Mouse (Mus musculus) intestine, embryonic 16.5 days (tissue): Measurements from ENCODE around the gene Scgb2b17. TPM values are rescaled to one million over a fixed set of nuclear protein-coding genes. Genes with fewer than 3 reads are reported as not detected.
"Not testable (repeated sequence)": the region's sequence is repeated elsewhere in the genome, so short reads cannot be mapped to it uniquely, and the experiment has no call there.

Experiments
- ATAC-seq: fragments of 200-750 bp; cut with Nextera tagmentation; 2 replicates; pipeline ENCODE4 v1.8.0; 2017; ENCODE audit warnings: moderate TSS enrichment, moderate library complexity
- H3K27ac ChIP-seq: fragments of 300-500 bp; sonication (generic); 2 replicates; pipeline ENCODE4 v1.5.1; 2014; ENCODE audit warnings: mild to moderate bottlenecking, low read length
- H3K27me3 ChIP-seq: fragments of 300-500 bp; sonication (generic); replicated peaks from 2 replicates; pipeline ENCODE4 v1.6.1; 2014; ENCODE audit warnings: low read length, control low read depth, mixed read lengths; ENCODE audit not compliant: control insufficient read depth, insufficient read depth
- H3K36me3 ChIP-seq: fragments of 300-500 bp; sonication (generic); 2 replicates; pipeline ENCODE4 v1.6.1; 2014; ENCODE audit warnings: low read length, control low read depth; ENCODE audit not compliant: control insufficient read depth, insufficient read depth
- H3K4me1 ChIP-seq: fragments of 300-500 bp; sonication (generic); 2 replicates; pipeline ENCODE4 v1.6.1; 2014; ENCODE audit warnings: low read length, control low read depth, mixed read lengths; ENCODE audit not compliant: control insufficient read depth, insufficient read depth
- H3K4me2 ChIP-seq: fragments of 300-500 bp; sonication (generic); 2 replicates; pipeline ENCODE4 v1.6.1; 2014; ENCODE audit warnings: low read depth, low read length, control low read depth
- H3K4me3 ChIP-seq: fragments of 300-500 bp; sonication (generic); 2 replicates; pipeline ENCODE4 v1.5.1; 2014; ENCODE audit warnings: mild to moderate bottlenecking, low read length
- H3K9ac ChIP-seq: fragments of 300-500 bp; sonication (generic); 2 replicates; pipeline ENCODE4 v1.6.1; 2014; ENCODE audit warnings: low read depth, low read length
- H3K9me3 ChIP-seq: fragments of 300-500 bp; sonication (generic); 2 replicates; pipeline ENCODE4 v1.6.1; 2016; ENCODE audit warnings: low read length, control low read depth; ENCODE audit not compliant: control insufficient read depth
- polyA plus RNA-seq: library from polyadenylated mRNA; unstranded; fragments of >200 nt; fragmentation: Nextera tagmentation; extraction: Ambion mirVana; gene quantifications from 2 replicates; pipeline ENCODE4 v1.2.1, GENCODE M21; 2015

The Scgb2b17 gene
- not detected in 2 replicates for polyA plus RNA-seq

DNA sequence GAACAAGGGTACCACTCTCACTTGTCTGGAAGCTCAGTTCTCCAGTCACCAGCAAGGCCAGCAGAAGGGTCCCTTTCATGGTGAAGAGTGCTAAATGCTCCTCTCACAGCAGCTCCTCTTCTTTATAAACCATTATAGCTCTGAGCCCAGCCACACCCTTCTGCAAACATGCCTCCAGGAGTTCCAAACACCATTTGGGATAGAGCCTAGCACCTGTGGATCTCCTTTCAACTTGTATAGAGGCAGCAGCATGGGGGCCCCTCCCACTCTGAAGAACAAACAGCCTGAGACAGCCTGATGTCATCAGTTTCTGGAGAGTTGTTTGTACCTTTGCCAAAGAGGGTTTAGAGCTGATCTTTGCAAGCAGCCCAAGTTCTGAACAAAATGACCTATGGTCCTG is at the start of gene Scgb2b17:
Gene Scgb2b17 (minus strand): TSS at position 101 of the 400 bp plus-strand sequence.
- not testable (repeated sequence) for ATAC-seq, H3K27ac ChIP-seq, H3K27me3 ChIP-seq, H3K9ac ChIP-seq, H3K4me1 ChIP-seq, H3K4me3 ChIP-seq, H3K9me3 ChIP-seq, H3K4me2 ChIP-seq, H3K36me3 ChIP-seq

DNA sequence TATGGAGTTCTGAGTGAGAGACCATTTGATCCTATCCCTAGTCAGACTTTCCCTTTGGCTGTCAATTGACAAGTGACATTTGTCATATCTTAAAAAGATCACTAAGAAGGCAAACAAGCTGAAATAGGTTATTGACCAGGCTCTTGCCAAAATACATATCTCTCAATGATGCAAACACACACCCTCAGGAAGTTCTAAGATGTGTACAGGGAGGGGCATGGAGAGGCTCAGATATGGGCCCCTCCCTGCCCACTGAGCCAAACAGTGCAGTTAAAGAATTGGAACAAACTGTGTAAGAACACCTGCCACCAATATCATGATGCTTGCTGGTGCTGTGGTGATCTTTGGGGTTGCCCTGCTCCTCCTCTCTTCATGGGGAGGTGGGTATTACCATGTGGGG is 6.8 kb upstream of the Scgb2b17 start, which contains the start of gene Scgb1b17:
Gene Scgb1b17 (plus strand): TSS at position 301 of the 400 bp plus-strand sequence.
- not testable (repeated sequence) for H3K36me3 ChIP-seq, H3K4me2 ChIP-seq, H3K4me1 ChIP-seq, H3K27me3 ChIP-seq, ATAC-seq, H3K4me3 ChIP-seq, H3K9me3 ChIP-seq, H3K9ac ChIP-seq, H3K27ac ChIP-seq

Other genes with a start within 250 kb of the Scgb2b17 start
- not detected in 2 replicates for gene Scgb2b15, start 226.9 kb downstream of the Scgb2b17 start, polyA plus RNA-seq
- not detected in 2 replicates for gene Scgb1b15, start 220.0 kb downstream of the Scgb2b17 start, polyA plus RNA-seq
- gene Scgb1b17, start 6.9 kb upstream of the Scgb2b17 start, polyA plus RNA-seq, result not detected in 2 replicates
- not detected in 2 replicates for gene Scgb2b18, start 117.3 kb upstream of the Scgb2b17 start, polyA plus RNA-seq
- gene Scgb1b18, start 129.0 kb upstream of the Scgb2b17 start, polyA plus RNA-seq, result not detected in 2 replicates
- not detected in 2 replicates for gene Scgb2b19, start 223.8 kb upstream of the Scgb2b17 start, polyA plus RNA-seq
- gene Scgb1b19, start 230.7 kb upstream of the Scgb2b17 start, polyA plus RNA-seq, result not detected in 2 replicates